Mouse (Mus musculus): ENCODE measurements at regions not wholly inside any gene's neighbourhood (a gene's known extent, or its start where the extent isn't known, plus 50 kb on each side); places are given as distances from the start of the nearest gene placed in this dataset.
"Not testable (repeated sequence)": the region's sequence is repeated elsewhere in the genome, so short reads cannot be mapped to it uniquely, and the experiment has no call there.

DNA sequence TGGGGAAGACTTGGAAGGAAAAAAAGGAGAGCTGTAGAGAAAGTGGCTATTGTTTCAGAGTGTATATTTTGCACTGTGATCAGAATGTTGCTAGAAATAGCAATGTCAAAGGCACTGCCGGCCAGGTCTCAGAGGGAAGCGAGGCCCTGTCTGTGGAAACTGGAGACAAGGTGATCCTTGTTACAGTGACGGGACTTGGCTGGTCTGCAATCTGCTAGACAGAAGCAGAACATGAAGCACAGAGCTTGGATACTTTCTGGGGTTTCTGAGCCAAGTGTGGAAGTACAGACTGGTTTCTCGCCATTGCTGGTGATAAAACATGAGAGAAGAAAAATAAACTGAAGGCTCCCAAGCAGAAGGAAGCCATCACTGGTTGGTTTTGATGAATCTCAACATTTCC lies 198.3 kb upstream of the Slc7a14 start:
- no peak for DNase-seq

DNA sequence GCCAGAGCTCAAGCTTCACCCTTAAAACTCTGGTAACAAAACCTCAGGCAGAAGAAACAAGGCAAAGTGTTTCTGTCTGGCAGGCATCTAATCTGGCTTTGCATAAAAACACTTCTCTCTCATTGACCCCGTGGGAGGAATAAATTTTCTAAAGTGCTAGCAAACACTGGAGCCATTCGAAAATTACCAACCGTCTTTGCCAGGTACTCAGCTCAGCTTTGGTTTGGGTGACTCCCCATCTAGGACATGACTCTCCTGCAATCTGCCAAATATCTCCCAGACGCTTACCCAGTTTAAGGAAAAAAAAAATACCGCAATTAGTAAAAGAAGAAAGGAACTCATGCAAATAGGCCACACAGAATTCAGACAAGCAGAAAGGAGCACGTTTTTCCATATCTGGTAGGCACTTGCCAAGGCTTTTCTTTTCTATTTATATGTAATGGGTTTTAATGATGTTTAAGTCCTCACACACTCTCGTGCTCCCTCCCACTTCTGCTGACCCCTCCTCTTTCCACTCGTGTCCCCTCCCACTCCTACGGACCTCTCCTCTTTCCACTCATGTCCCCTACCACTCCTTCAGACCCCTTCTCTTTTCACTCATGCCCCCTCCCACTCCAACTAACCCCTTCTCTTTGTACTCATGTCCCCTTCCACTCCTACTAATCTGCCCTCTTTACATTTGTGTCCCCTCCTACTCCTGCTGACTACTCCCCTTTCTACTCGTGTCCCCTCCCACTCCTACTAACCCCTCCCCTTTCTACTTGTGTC lies 189.2 kb upstream of the Slc7a14 start:
- DNase-seq = no peak

DNA sequence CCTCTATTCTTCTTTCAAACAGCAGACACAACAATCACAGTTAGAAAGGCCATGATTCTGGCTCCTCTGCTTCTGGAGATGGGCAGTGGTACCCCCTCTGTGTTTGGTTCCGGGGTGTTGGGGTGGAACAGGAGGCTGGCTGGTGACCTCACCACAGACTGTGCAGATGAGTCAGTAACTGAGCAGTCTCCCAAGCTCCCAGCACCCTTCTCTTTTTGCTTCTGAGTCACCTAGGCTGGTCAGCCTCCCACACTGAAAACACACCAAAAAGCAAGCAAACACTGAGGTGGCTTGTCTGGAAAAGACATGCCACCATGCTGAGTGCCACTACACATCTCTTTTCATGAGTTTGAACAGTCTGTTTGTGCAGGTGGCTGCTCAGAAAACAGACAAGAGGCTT lies 185.1 kb upstream of the Slc7a14 start:
- DNase-seq = peak; percentile 15

DNA sequence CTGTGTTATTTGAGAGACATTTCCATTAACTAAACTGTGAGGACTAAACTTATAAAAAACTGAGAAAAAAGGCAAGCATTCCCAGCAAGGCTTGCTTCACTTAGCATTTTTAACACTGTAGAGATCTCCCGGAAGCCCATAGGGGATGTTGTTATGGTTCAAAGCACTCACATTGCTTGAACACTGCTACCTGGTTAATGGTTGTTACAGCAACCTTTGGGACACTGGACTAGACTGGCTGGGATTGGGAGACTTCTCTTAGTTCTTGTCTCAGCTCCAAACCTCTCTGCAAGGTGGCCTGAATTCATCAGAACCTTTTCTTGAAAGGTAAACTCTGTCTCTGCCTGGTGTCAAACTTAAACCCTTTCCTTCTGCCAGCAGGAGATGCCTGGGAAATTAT lies 184.5 kb upstream of the Slc7a14 start:
- DNase-seq = no peak

DNA sequence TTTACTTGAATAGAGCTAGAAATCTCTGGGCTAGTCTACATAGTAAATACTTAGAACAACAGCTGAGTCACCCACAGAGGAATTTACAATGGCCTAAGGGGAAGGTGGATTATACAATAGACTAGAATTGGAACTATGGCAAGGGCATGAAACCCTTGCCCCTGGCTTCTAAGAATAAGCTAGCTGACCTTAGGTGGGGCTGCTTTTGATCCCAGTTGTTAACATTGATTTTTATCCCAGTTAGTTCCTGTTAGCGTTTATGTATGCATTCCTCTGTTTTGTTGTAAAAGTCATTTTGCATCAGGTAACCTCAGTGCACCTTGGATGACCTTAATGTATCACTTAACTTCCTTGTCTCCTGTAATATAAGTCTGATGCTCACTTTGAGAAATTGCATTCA lies 181.6 kb upstream of the Slc7a14 start:
- not testable (repeated sequence) for DNase-seq

DNA sequence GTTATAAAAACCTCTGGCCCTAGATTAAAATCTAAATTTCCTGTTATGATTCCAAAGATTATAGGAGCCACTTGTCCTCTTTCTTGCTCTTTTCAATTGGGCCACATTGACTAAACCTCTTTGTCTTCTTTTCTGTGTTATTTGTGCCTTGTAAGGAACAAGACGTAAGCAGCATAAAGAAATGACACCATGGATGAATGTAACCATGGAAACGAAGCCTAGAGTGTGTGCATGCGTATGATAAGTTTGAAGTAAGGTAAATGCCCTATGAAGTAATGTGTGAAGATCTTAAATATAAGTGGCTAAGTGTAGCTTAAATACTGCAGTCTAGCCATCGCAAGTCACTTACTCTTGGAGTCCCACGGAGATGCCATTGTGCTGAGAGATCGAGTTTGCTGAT lies 177.4 kb upstream of the Slc7a14 start:
- DNase-seq = no peak

DNA sequence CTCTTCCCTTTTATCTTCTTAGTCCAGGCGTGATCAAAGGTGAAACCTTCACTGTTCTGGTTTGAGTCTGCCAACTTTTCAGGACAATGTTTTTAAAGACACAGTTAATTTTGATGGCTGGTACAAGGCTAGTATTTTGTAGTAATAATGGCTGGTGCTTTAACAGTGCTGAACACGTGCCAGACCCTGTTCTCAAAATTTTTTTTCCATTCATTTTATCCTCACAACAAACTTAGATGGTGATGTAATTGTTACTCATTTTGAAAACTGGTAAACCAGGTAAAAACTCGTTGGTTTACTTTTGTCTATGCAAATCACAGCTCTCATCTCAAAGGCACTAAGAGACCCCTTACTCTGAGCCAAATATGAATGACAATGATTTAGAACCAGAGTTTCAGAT lies 171.8 kb upstream of the Slc7a14 start:
- no peak for DNase-seq

DNA sequence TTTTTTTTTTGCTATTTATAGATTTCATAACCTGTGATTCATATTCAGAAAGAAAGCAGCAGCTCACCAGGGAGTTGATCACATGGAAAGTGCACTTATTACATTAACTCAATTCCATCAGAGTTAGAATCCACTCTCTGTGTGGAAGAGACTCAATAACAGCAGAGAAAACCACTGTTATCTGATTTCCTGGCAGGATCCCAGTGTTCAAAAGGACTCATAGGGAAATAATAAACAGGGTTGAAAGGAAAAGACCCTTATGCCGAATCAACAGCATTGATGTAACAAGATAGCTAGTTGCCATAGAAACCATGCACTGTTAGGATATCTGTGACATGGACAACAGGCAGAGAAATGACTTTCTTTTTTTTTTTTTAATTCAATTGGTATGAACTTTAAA lies 157.7 kb upstream of the Slc7a14 start:
- DNase-seq = no peak

DNA sequence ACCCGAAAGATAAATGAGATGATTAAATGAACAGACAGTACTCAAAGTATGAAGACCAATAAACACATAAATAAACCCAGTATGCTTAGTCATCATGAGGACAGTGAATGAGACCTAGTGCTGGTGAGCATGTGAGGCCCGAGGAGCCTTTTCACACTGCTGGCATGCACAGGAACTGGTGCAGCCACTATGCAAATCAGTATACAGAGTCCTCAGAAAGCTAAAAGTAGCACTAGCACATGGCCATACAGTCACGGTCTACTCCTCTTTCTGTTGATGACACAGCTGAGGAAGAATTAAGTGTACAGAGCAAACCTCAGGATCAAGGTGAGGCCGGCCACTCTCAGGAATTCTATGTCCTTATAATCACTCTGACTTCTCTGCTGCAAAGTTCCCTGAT lies 154.1 kb upstream of the Slc7a14 start:
- no peak for DNase-seq

DNA sequence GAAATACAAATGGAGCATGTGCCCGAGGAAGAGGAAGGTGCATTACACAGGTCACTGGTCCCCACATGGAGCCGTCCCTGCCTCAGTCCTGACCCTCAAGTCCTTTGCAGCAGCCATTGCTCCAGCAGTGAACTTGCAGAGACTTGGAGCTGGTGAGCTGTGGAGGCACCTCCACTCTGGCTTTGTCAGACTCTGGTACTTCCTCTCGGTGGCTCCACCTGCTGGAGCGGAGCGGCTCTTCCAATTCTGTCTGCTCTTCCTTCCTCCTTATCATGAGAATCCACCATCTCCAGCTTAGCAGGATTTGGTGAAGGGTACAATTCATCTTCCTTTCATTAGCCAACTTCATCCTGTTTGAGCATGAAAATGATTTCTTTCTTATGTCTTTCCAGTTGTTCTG lies 149.3 kb upstream of the Slc7a14 start:
- DNase-seq = peak; percentile 37

DNA sequence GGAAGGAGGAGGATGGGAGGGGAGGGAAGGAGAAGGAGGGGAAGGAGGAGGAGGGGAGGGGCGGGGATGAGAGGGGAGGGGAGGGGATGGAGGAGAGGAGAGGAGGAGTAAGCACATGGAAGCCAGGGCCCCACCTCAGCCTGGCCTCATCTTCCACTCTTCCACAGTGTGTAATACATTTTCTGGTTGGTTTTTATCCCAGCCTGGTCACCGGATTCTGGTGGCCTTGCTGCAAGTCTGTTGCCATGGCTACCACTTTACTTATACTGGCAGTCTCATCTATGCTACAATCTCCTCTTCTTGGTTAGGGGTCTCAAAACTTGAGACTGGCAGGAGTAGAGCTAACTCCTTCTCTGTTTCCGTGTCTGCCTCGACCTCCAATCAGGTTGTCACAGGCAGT lies 147.8 kb upstream of the Slc7a14 start:
- no peak for DNase-seq

DNA sequence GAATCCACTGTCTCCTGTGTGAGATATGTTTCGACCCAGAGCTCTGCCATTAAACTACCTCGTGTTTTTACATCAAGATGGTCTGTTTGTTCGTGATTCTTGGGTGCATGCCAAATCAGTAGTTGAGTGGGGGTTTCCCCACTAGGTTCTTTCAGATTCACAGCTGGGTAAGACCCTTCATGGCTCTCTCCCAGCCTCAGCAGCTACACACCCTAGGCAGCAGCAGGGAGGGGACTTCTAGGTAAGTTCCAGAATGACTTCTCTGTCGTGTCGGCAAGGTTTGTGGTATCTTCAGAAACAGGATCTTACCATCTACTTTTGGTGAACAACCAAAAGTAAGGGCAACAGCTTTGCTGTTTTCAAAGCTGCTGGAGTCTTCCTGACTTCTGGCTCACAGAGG lies 144.9 kb upstream of the Slc7a14 start:
- DNase-seq = no peak

DNA sequence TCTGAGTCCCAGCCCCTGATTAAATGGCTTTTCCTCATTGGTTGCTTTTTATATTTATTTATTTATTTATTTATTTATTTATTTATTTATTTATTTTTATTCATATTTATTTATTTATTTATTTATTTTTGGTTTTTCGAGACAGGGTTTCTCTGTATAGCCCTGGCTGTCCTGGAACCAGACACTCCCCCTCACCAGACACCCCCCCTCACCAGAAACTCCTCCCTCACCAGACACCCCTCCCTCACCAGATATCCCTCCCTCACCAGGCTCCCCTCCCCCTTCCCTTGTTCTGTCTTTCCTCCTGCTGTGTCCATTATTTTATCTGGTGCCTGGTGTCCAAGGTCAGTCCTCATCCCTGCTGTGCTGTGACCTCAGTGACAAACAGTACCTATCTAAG lies 134.7 kb upstream of the Slc7a14 start:
- DNase-seq = no peak

DNA sequence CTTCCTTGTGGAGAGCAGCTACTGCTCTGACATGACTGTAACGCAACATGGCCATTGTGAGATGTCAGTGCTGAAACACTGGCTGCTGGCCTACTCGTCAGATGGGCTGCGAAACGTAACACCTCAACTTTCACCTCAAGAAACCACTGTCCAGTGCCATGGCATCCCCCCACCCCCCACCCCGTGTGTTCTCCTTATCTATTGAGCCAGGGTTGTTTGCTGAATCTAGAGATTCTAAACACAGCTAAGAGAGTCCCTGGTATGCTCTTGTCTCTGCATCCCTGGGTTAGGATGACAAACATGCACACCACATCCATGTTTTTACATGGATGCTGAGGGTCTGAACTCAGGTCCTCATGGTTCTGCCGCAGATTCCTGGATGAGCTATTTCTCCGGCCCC lies 134.1 kb upstream of the Slc7a14 start:
- no peak for DNase-seq

DNA sequence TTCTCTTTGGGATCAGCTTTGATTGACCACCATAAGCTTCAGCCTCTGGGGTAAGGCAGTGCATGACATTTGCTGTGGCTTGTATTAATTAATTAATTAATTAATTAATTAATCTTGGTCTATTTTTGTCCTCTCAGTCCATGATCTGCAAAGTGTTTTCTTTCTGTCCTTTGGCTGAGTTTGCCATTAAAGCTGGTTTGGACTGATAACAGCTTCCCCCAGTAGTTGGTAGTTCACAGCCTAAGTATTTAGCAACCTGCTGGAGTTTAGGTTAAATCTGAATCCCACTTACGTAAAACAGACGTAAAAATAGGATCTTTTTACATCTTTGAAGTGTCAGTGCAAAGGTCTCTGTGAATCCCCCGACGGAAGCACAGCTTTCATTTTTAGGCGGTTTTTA lies 133.7 kb upstream of the Slc7a14 start:
- no peak for DNase-seq

DNA sequence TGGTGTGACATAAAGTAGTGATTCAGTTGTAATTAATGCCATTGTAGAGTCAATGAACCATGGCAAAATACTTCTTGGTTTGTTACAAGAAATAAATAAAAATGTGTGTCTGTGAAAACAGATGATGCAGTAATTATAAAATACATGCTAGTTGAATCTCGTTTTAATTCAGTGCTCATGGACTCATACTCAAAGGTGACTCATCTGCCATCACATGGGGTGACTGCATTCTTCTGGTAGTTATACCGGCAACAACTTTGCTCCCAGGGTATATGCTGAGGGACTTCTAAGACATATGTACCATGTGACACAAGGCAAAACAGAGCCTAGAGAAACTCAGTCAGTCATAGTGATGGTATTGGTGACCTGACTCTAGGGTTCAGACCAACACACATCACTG lies 130.1 kb upstream of the Slc7a14 start:
- no peak for DNase-seq

DNA sequence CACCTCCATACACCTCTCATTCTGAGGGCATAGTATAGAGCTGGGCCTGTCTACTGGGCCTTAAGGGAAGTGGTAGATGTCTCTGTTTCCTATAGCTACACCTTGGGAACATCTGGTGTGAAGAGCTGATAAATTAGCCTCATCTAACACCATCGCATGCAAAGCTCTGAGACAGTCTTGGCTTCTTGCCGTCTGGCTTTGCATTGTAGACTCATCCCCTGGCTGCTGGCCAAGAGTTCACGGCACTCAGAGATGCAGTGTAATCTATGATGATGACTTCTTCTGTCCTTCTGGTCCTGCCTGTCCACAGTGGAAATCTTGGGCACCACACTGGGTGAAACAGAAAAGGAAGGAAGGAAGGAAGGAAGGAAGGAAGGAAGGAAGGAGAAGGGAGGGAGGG lies 127.8 kb upstream of the Slc7a14 start:
- no peak for DNase-seq

DNA sequence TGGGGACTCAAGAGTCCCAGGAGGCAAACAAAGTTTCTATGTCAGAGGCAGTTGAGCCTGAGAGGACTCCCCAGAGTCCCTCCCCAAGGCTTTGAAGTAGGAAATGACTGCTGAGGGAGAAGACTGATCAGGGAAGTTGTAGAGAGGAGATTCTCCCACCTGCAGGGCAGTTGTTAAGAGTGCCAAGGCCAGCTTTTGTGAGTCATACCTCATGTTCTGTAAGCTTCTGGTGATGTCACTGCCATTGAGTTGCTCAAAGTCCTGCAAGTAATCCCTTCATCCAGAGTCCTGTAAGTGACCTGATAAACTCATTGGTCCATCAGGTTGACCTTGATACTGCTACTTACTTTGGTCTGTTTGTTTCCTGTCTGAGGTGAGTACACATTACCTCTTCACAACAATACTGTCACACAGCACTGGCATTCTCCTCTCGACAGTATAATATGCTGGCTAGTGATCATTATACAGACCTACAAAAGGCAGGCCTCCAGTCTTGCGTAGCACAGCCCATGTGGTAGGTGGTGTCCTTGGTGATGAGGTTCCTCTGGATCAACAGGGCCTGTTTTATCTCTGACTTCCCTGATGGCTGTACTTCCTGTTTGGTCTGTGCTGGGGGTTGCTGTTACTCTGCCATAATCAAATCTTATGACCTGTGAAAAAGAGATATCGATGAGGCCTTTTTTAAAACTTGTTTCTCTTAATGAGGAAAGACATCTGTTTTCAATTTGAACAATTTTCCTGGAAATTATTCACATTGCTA lies 125.2 kb upstream of the Slc7a14 start:
- DNase-seq = no peak

DNA sequence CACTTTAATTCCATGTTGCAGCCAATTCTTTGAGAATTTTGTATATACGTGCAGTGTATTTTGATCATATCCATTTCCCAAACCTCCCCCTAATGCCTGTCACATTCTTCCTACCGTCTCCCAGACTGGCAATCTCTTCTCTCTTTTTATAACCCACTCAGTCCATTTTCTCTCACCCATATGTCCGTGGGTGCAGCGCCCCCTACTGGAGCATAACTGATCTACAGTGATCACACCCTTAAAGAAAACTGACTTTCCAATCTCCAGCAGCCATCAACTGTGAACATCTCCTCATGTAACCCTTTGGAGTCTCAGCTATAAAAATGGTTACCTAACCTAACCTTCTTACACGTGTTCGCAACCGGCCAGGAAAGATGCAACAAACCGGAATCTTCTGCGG lies 123.0 kb upstream of the Slc7a14 start:
- peak; percentile 4 for DNase-seq

DNA sequence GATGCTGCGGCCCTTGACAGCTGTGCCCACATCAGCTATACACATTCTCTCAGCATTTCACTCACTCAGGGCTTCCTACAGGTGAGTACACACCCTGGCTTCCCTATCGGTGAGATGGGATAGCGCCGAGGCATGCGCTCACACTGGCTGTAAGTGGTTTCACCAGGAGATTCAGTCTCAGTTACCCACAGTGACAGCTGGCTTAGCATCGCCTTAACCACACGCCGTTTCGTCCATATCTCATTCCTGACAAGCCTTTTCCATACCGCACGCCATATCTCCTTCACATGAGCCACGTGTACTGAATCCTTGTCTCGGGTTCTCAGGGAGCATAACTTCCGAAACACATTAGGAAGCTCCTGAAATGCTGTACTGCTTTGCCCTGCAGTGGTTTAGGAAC lies 113.3 kb upstream of the Slc7a14 start:
- DNase-seq = no peak

DNA sequence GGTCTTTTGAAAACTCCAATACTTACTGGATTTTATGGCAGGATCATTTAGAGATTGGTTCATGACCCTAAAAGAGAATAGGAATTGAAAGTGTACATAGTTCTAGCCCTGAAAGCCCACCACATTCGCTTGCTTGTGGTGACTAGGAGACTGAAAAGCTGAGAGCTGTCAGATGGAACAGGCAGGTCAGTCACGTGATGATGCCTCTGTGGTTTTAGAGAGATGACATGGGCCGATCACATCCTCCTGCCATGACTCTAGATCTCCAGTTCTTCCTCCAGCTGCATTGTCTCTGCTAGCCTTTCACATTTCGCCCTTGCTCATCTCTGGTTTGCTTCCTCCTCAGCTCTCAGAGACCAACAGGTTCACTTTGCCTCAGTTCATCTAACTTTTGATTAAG lies 98.6 kb upstream of the Slc7a14 start:
- no peak for DNase-seq

DNA sequence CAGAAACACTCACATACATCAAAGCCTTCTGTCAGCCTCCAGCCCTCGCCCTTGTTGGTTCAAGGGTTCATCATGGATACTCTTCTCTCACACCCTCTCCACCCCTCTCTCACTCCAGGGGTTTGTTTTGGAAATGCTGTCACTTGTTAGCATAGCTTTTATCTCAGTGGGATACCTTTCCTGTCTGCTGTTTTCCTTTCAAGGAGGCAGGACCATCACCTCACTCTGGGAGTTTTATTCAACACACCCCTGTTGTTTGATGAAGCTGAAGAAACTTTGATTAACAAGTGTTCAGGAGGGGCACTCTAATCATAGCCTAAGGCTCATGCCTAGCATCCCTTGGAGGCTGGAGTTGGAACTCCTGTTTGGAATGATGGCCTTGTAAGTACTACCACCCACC lies 95.7 kb upstream of the Slc7a14 start:
- DNase-seq = no peak

DNA sequence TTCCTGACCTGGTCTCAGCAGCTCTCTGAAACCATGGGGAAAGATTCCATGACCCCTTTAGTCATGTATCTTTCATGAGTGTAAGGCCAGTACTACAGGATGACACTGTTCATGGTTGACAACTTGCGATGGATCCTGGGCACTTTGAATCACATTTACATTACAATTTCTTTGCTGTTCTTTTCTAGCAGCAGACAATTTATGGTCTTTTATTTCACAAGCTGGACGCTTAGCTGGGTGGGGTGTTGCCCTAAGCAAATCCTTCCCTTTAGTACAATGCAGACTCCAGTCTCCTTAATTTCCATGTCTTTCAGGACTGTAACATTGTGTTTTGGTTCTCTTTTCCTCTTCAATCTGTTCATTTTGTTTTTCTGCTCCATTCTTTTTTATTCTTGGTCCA lies 89.0 kb upstream of the Slc7a14 start:
- DNase-seq = no peak

DNA sequence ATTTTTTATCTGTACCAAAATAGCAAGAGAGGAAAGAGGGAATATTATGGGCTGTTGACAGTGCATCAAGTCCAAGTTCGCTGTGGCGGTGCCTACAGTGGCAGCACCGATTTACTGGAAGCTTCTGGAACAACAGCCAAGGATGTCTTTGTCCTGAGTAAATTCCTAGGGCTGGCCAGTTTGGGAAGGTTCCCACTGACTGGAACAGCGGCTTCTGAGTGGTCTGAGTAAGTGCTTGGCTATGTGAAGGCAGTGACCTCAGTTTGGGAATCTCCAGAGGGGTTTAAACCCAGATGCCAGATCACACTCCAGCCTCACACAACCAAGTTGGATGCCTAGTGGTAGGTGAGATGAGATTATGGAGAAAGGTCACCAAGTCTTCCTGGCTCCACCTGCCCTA lies 84.4 kb upstream of the Slc7a14 start:
- no peak for DNase-seq

DNA sequence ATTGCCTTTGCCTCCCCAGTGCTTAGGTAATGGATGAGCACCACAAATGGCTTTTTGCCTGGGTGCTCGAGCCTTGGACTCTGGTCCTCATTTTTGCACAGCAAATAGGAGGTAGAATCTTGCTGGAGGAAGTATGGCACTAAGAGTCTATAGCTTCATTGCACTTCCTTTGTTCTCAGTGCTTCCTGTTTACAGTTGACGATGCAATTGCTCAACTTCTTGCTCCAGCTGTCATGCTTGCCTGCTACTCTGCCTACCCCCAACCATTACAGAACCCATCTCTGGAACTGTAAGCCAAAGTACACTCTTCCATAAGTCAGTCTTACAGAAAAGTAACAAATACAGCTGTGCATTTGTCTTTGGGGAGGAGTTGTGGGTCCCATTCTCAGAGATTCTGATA lies 79.8 kb upstream of the Slc7a14 start:
- DNase-seq = no peak

Measured in right cerebral cortex, adult 18-20 months (tissue).